Mouse (Mus musculus) liver, embryonic 13.5 days (tissue): Measurements from ENCODE around the gene Khdc4. TPM values are rescaled to one million over a fixed set of nuclear protein-coding genes. Genes with fewer than 3 reads are reported as not detected.

Experiments
- ATAC-seq: fragments of 200-750 bp; cut with Nextera tagmentation; 2 replicates; pipeline ENCODE4 v1.8.0; 2017; ENCODE audit warnings: low read depth, mild to moderate bottlenecking, moderate number of reproducible peaks, moderate library complexity
- DNase-seq: peaks from one replicate; pipeline ENCODE4 v3.0.0; 2022
- H3K27ac ChIP-seq: fragments of 300-500 bp; sonication (generic); 2 replicates; pipeline ENCODE4 v1.5.1; 2015; ENCODE audit warnings: moderate library complexity, mild to moderate bottlenecking, inconsistent platforms
- H3K27me3 ChIP-seq: fragments of 300-500 bp; sonication (generic); 2 replicates; pipeline ENCODE4 v1.6.1; 2015; ENCODE audit warnings: mild to moderate bottlenecking, inconsistent platforms
- H3K36me3 ChIP-seq: fragments of 300-500 bp; sonication (generic); 2 replicates; pipeline ENCODE4 v1.6.1; 2015; ENCODE audit warnings: mild to moderate bottlenecking, inconsistent platforms
- H3K4me1 ChIP-seq: fragments of 300-500 bp; sonication (generic); replicated peaks from 2 replicates; pipeline ENCODE4 v1.6.1; 2015; ENCODE audit warnings: inconsistent platforms
- H3K4me2 ChIP-seq: fragments of 300-500 bp; sonication (generic); 2 replicates; pipeline ENCODE4 v1.6.1; 2015; ENCODE audit warnings: inconsistent platforms, mild to moderate bottlenecking, moderate library complexity
- H3K4me3 ChIP-seq: fragments of 300-500 bp; sonication (generic); replicated peaks from 2 replicates; pipeline ENCODE4 v1.5.1; 2015; ENCODE audit warnings: mild to moderate bottlenecking, inconsistent platforms
- H3K9ac ChIP-seq: fragments of 300-500 bp; sonication (generic); 2 replicates; pipeline ENCODE4 v1.6.1; 2015; ENCODE audit warnings: mild to moderate bottlenecking, inconsistent platforms
- H3K9me3 ChIP-seq: fragments of 300-500 bp; sonication (generic); replicated peaks from 2 replicates; pipeline ENCODE4 v1.6.1; 2016; ENCODE audit warnings: inconsistent platforms
- WGBS: fragments of 180-500 bp; shearing (Covaris S2); methylation state at CpG from one replicate; pipeline ENCODE4 v1.1.7; 2015; ENCODE audit not compliant: insufficient replicate concordance; 5-methylcytosine and 5-hydroxymethylcytosine counted together
- polyA plus RNA-seq: library from polyadenylated mRNA; unstranded; fragments of >200 nt; fragmentation: Nextera tagmentation; extraction: Ambion mirVana; gene quantifications from 2 replicates; pipeline ENCODE4 v1.2.1, GENCODE M21; 2015

Khdc4 gene
- polyA plus RNA-seq, 1 experiment from 2014 or later, result 23.8 TPM

DNA sequence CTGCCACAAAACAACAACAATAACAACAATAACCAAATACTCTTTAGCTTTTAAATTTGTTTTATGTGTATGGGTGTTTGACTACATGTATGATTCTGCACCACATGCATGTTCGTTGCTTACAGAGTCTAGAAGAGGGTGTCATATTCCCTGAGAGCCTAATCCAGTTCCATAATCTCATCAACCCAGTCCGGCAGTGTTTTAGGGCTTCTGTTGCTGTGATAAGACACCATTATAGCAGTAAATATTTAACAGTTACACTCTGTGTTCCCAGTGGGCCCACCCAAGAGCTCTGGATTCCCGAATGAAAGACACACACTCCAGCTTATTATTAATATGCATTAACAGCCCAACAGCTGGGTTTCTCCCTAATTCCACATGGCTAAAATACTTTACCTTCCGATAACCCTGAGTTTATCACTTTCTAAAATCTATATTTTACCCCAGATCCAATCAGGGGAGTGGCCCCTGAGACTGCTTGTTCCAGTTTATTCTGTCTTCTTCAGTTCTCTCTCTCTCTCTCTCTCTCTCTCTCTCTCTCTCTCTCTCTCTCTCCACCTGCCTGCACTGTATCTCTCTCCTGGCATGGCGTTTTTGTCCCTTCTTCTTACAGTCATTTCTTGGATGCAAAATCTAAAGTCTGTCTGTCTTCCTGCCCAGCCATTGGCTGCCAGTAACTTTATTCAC is 27.0 kb upstream of the Khdc4 start:
- no peak for DNase-seq
- peaks cover 4% of the 10 kb centered on the region; the same call in 1 of the 2 replicates for H3K27me3 ChIP-seq

DNA sequence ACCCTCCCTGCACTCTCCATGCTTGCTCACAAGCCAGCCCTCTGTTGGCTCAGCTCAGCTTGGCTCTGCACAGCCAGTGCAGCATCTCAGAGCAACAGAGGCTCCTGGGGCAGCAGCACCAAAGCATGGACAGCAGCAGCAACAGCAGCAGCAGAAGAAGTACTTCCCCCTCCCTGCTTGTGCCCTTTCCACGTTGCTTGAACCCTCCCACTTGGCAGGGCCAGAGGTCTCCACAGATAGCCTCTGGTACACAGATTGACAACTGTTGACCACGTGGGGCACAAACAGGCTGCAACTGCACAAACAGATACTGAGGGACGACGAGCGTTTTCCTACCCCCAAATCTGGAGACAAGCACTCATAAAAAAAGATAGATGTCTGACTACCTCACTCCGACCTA is 25.8 kb upstream of the Khdc4 start:
- no peak for ATAC-seq
- H3K27me3 ChIP-seq, result peaks cover 4% of the 10 kb centered on the region; the same call in 1 of the 2 replicates
- no peaks in the 10 kb centered on the region for H3K36me3 ChIP-seq
- DNase-seq, result no peak
- WGBS, result 16% methylated on average over 6 of the region's 6 CpGs
- no peaks in the 10 kb centered on the region for H3K9me3 ChIP-seq
- no peak overlapping the region for H3K4me3 ChIP-seq
- H3K4me2 ChIP-seq, result no peak overlapping the region
- no peaks in the 10 kb centered on the region for H3K4me1 ChIP-seq
- H3K9ac ChIP-seq, result no peak overlapping the region
- H3K27ac ChIP-seq, result no peak overlapping the region

More for the DNA sequence above, 27.0 kb upstream of the Khdc4 start:
- Histone ChIP-seq H3K36me3 (no peaks in the 10 kb centered on the region), H3K4me2 (no peak overlapping the region), H3K9ac (no peak overlapping the region), H3K4me3 (no peak overlapping the region), H3K4me1 (no peaks in the 10 kb centered on the region), H3K27ac (no peak overlapping the region), H3K9me3 (no peaks in the 10 kb centered on the region)
- no peak for ATAC-seq
- 56% methylated on average over 5 of the region's 5 CpGs for WGBS

DNA sequence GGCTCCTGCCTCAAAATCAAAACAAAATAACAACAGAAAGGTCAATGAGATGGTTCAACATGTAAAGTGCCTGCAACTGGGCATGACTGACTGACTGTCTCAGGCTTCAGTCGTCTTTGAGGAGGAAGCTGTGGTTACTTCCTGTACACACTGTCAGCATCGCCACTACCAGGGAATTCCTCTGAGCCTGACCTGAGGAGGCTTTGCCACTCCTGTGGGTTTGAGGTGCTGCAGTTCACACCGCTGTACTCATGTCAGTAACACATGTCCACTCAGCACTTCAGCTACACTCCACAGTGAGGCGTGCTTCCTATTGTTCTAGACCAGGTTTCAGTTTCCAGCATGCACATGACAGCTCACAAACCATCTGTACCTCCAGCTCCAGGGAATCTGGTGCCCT is 21.5 kb upstream of the Khdc4 start:
- Histone ChIP-seq H3K4me2 (no peak overlapping the region), H3K27me3 (peaks cover 4% of the 10 kb centered on the region; the same call in 1 of the 2 replicates), H3K4me3 (no peak overlapping the region), H3K9ac (no peak overlapping the region), H3K9me3 (no peaks in the 10 kb centered on the region), H3K4me1 (no peaks in the 10 kb centered on the region), H3K36me3 (no peaks in the 10 kb centered on the region), H3K27ac (no peak overlapping the region)
- WGBS, result 33% methylated on average over 4 of the region's 4 CpGs
- ATAC-seq (no peak), DNase-seq (no peak)

DNA sequence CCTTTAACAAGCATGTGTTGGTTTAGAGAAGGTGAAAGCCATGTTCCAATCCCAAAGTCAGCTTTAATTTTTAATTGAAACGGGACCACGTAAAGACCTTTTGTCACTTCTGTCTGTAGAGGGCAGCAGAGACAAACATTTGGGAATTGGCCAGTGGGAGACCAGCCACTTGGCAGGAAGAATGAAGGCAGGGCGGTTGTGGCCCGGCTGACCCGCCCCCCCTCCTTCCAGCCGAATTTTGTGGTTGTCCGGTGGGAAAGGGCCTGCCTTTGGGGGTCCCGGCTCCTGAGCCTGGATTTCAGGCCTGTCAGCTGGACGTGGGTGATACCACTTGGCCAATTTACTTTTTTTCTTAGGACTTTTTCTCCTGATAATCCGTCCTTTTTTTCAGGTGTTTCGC is 8.2 kb upstream of the Khdc4 start:
- peaks cover 4% of the 10 kb centered on the region for H3K4me1 ChIP-seq
- no peaks in the 10 kb centered on the region for H3K36me3 ChIP-seq
- no peaks in the 10 kb centered on the region for H3K9me3 ChIP-seq
- peak overlapping the region; percentile 60 for H3K4me2 ChIP-seq
- H3K27me3 ChIP-seq, result no peaks in the 10 kb centered on the region
- DNase-seq (peak; percentile 65), ATAC-seq (no peak)
- H3K27ac ChIP-seq, result no peak overlapping the region
- WGBS, result 8% methylated on average over 11 of the region's 11 CpGs
- H3K9ac ChIP-seq, result peak overlapping the region; percentile 52; the same call in 1 of the 2 replicates
- peak overlapping the region; percentile 35 for H3K4me3 ChIP-seq

DNA sequence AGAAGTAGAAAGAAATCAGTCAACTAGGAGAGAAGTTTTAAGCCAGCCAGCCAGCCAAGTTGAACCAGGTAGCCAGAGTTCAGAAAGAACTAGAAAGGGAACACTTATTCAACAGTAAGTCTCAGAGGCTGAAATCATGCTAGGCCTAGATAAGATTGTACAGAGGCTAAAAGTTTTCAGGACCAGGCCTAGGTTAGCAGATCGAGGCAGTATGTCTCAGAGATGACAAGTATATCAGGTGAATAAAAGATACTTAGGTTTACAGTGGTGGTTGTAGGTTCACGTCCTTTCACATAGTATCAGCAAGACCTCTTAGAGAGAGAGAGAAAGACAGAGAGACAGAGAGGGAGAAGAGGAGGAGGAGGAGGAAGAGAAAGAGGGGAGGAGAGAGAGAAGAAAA is 1.8 kb upstream of the Khdc4 start:
- DNase-seq (no peak), ATAC-seq (no peak)
- H3K27ac ChIP-seq, result peak overlapping the region; percentile 19; the same call in 1 of the 2 replicates
- H3K4me1 ChIP-seq, result peaks cover 33% of the 10 kb centered on the region
- H3K9me3 ChIP-seq, result no peaks in the 10 kb centered on the region
- H3K4me2 ChIP-seq, result no peak overlapping the region
- 50% methylated on average over 2 of the region's 2 CpGs for WGBS
- peaks cover 13% of the 10 kb centered on the region for H3K36me3 ChIP-seq
- no peak overlapping the region for H3K4me3 ChIP-seq
- no peaks in the 10 kb centered on the region for H3K27me3 ChIP-seq
- H3K9ac ChIP-seq, result no peak overlapping the region

DNA sequence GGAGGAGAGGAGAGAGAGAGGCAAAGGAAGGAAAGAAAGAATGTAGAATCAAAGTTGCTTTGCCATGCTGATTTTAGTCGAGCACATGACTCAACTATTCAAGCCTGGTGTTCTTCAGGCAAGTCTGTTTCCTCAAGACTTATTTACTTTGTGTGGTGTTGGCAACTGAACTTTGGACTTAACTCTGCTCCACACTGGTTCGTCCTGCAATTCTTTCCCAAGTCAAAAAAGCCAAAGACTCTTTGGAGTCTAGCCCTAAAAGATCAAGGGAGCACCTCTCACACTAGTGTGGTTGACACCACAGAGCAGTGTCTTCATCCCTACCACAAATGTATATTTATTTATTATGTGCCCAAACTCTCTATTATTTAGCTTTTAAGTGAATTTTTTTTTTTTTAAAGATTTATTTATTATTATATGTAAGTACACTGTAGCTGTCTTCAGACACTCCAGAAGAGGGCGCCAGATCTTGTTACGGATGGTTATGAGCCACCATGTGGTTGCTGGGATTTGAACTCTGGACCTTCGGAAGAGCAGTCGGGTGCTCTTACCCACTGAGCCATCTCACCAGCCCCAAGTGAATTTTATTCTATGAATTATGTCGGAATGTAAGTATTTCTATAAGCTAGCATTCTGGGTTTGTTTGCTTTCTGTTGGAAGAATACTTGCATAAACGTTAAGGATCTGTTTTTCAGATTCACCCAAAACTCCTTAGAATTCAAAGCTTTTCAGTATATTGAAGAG is 1.2 kb upstream of the Khdc4 start:
- Histone ChIP-seq H3K4me3 (peak overlapping the region; percentile 84), H3K27me3 (no peaks in the 10 kb centered on the region), H3K36me3 (peaks cover 19% of the 10 kb centered on the region), H3K27ac (peak overlapping the region; percentile 82), H3K4me2 (peak overlapping the region; percentile 75), H3K4me1 (peaks cover 33% of the 10 kb centered on the region), H3K9ac (peak overlapping the region; percentile 72), H3K9me3 (no peaks in the 10 kb centered on the region)
- DNase-seq, result no peak
- WGBS, result 42% methylated on average over 8 of the region's 8 CpGs
- no peak for ATAC-seq

DNA sequence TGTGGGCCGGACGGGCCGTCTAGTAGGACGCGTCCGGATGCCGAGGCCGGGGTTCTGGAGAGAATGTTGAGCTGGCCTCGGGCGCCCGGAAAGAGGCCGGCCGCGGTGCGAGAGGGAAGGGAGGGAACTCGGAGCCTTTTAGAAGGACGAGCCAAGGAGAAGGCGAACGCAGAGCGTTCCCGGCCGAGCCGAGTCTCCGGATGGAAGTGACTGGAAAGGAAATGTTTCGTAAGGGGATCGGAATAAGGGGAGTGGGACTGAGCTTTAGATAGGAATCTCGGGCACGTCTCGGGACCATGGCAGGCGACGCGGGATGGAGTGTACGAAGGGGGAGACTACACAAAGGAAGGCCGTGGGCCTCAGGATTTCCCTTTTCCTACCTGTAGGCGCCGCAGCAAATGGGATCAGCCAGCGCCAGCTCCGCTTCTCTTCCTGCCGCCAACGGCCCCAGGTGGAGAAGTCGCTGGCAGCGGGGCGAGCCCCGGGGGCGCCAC is 402 bp downstream of the Khdc4 start:
- no peaks in the 10 kb centered on the region for H3K9me3 ChIP-seq
- H3K36me3 ChIP-seq, result peaks cover 35% of the 10 kb centered on the region
- under 1% methylated on average over 45 of the region's 45 CpGs for WGBS
- peak overlapping the region; percentile 84 for H3K4me3 ChIP-seq
- peaks cover 33% of the 10 kb centered on the region for H3K4me1 ChIP-seq
- peak; percentile 57 for ATAC-seq
- H3K4me2 ChIP-seq, result peak overlapping the region; percentile 88
- peak overlapping the region; percentile 89 for H3K27ac ChIP-seq
- DNase-seq, result peak; percentile 17
- H3K27me3 ChIP-seq, result no peaks in the 10 kb centered on the region
- peak overlapping the region; percentile 93 for H3K9ac ChIP-seq

DNA sequence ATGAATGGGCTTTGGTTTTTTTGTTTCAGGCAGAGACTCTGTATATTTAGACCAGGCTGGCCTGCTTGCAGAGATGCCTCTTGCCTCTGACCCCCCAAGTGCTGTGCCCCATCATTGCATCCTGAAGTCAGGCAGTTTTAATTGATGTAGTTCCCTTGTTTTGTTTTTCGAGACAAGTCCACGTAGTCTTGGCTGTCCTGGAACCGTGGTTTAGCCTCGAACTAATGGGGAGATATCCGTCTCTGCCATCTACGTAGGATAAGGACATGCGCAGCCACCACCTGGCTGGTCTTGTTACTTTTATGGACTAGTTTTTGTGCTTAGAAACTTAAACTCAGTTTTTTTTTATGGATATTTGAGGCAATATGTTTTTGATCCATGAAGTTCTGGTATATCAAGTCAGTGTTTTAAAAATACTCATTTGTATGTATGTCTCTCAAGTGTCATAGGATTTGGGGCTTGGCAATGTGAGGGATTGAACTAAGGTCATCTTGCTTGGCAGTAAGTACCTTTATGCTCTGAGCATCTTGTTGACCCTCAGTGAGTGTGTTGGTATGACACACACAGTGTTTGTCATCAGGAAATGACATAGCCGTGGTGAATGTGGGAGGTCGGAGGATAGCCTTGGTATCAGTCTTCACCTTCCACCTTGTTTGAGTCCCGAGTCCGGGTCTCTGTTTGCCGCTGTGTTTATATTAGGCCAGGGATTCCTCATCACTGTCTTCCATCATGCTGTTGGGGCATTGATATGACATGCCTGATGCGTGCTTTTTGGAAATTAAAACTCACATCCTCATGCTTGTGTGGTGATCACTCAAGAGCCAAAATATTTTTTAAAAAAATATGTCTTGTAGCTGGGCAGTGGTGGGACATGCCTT is 1.4 kb downstream of the Khdc4 start:
- peaks cover 44% of the 10 kb centered on the region for H3K36me3 ChIP-seq
- peak overlapping the region; percentile 93 for H3K9ac ChIP-seq
- peak overlapping the region; percentile 88 for H3K4me2 ChIP-seq
- H3K27me3 ChIP-seq, result no peaks in the 10 kb centered on the region
- ATAC-seq, result no peak
- no peaks in the 10 kb centered on the region for H3K9me3 ChIP-seq
- no peak for DNase-seq
- H3K4me3 ChIP-seq, result peak overlapping the region; percentile 84
- H3K27ac ChIP-seq, result peak overlapping the region; percentile 89
- peaks cover 33% of the 10 kb centered on the region for H3K4me1 ChIP-seq
- 14% methylated on average over 13 of the region's 13 CpGs for WGBS

DNA sequence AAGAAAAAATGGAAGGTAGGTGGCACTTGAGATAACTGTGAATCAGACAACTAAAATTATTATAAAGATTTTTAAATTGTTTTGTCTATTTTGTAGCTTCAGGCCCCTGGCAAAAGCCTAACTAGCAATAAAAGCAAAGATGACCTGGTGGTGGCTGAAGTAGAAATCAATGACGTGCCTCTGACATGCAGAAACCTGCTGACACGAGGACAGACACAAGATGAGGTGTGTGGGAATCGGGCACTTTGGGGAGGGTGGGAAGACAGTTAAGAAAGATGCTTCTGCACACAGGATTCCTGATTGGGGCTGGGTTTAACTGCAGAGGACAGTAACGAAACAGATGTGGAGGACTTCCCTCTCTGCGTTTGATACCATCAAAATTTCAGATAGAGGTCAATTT is 3.5 kb downstream of the Khdc4 start:
- DNase-seq (no peak), ATAC-seq (no peak)
- H3K9ac ChIP-seq, result no peak overlapping the region
- peaks cover 28% of the 10 kb centered on the region for H3K4me1 ChIP-seq
- no peaks in the 10 kb centered on the region for H3K27me3 ChIP-seq
- no peak overlapping the region for H3K4me3 ChIP-seq
- no peaks in the 10 kb centered on the region for H3K9me3 ChIP-seq
- 74% methylated on average over 5 of the region's 5 CpGs for WGBS
- H3K36me3 ChIP-seq, result peaks cover 63% of the 10 kb centered on the region
- H3K27ac ChIP-seq, result no peak overlapping the region
- H3K4me2 ChIP-seq, result no peak overlapping the region

DNA sequence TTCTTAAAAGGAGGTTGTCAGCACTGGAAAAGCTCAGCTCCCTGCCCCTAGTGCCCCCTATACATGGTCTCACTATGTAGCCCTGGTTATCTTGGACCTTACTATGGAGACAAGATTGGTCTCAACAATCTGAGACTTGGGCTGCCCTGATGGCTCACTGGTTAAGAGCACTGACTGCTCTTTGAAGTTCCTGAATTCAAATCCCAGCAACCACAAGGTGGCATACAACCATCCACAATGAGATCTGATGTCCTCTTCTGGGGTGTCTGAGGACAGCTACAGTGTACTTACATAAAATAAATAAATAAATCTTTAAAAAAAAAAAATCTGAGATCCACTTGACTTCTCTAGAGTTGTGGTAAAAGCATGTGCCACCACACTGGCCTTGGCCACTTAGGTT is 9.9 kb downstream of the Khdc4 start:
- H3K27me3 ChIP-seq, result no peaks in the 10 kb centered on the region
- no peak for ATAC-seq
- no peak overlapping the region for H3K4me2 ChIP-seq
- no peak overlapping the region for H3K9ac ChIP-seq
- no peak overlapping the region for H3K4me3 ChIP-seq
- no peak overlapping the region for H3K27ac ChIP-seq
- H3K4me1 ChIP-seq, result no peaks in the 10 kb centered on the region
- peaks cover 97% of the 10 kb centered on the region for H3K36me3 ChIP-seq
- no peak for DNase-seq
- H3K9me3 ChIP-seq, result no peaks in the 10 kb centered on the region

DNA sequence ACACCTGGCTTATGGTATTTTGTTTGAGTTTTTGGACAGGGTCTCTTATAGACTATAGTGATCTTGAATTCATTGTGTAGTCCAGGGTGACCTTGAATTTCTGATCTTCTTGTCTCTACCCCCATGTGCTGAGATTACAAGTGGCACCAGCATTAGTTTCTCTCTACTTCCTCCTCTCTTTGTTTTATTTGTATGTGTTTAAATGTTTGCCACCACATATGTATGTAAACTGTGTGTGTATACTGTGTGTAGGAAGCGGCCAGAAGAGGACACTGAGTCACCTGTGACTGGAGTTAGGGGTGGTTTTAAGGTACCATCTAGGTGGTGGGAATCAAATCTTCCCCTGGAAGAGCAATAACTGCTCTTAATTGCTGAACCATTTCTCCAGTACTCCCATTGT is 12.4 kb downstream of the Khdc4 start:
- no peak for DNase-seq
- Histone ChIP-seq H3K4me2 (no peak overlapping the region), H3K4me1 (no peaks in the 10 kb centered on the region), H3K27me3 (no peaks in the 10 kb centered on the region), H3K4me3 (no peak overlapping the region), H3K9ac (no peak overlapping the region), H3K36me3 (peaks cover 94% of the 10 kb centered on the region), H3K27ac (no peak overlapping the region), H3K9me3 (no peaks in the 10 kb centered on the region)
- no peak for ATAC-seq
- 75% methylated on average over 1 of the region's 1 CpGs for WGBS
